Mouse (Mus musculus): ENCODE data around the gene Rimklb. TPM values are rescaled to one million over a fixed set of nuclear protein-coding genes. Genes with fewer than 3 reads are reported as not detected.
"Not testable (repeated sequence)": the region's sequence is repeated elsewhere in the genome, so short reads cannot be mapped to it uniquely, and the experiment has no call there.

Gene Rimklb
- total RNA-seq, 2 experiments from 2014 or later = not detected

DNA sequence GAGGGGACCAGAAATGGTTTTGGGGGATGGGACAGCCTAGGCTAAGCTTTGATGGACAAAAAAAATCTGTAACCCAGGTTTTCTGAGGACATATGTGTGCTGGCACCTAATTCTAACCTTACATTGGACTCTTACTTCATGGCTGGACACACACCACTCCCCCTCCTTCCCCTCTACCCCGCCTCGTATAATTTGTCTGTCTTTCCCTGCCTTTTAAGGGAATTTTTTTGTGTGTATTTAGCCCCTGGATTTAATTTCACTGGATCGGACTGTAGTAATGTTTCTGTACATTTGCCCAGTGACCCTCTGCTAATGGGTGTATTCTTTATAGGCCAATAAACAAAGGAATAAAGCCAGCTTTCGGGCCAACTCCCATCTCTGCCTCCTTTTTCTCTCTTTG lies 6.5 kb upstream of the Rimklb start:
- no peak for ATAC-seq (ENCODE audit: poor library complexity, severe bottlenecking)

- 0 out of 2 replicates have a peak, but pooled peaks have one; percentile 39 for ATAC-seq (ENCODE audit: poor library complexity, severe bottlenecking)
Measured at GRCm38 (mm10) chr6:122496501-122496900, 2.1 kb downstream of the Rimklb start.

DNA sequence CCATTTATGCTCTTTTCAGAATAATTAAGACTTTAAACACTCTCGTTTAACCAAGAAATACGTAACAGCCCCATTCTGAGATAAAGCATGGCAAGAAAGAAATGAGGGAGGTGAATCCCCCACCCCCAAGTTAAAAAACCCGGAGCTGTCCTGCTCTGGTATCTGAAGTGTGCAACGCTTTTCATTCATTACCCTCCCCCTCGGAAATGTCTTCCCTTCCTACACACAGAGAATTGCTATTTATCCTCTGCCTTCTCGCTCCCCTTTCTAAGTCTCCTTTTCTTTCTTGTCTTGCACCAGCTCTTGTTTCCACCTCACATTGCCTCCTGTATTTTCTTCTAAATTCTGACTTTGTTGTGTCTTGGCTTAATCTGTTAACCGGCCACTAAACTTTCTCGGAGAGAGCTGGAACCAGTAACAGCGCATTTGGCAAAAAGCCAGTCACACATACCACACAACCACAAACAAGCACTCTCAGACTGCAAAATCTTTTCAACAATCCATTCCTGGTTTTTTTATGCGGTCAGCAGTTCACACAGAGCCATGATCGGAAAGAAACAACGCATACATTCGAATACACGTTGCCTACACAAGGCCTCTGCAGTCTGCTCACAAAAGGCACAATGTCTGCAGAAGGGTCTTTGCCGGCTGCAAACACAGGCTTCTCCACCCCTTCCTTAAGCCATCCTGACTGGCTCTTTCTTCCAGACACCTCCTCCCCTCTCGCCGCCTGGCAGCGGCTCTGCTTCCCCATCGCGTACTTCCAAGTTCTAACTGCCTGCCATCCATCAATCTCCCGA lies 3.3 kb downstream of the Rimklb start:
- no peak for ATAC-seq (ENCODE audit: poor library complexity, severe bottlenecking)

DNA sequence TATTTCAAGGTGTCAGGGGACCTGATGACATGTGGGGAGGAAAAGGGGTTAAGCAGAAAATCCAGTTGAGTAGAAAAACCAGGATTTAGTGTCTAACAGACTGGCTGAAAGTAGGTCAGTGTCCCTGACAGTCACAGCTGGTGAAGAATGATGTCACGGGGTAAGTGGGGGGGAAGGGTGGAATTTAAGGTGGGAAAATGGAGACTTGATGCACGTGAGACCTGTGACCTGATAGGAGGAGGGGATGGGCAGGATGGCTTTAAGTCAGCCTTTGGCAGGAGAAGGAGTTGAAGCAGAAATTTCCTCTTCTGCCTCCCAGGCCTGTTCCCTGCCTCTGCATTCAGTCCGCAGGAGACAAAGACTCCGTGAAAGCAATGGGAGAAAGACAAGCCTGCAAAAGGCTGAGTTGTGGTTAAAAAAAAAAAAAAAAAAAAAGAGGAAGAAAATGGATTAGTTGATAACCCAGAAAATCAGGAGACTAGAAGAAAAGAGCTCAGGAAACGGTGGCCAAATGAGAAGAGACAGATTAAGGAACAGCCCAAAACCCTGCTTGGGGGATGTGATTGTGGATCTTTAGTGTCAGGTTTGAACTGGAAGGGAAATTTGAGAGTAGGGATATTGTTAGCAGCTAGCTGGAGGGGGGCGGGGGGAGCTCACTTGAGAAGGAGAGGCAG lies 4.6 kb downstream of the Rimklb start:
- ATAC-seq (ENCODE audit: poor library complexity, severe bottlenecking) = no peak

GRCm38 (mm10) chr6:122492479-122492878 lies 6.1 kb downstream of the Rimklb start:
- ATAC-seq (ENCODE audit: poor library complexity, severe bottlenecking) = no peak

GRCm38 (mm10) chr6:122491557-122491956 lies 7.0 kb downstream of the Rimklb start:
- peak; percentile 72 for ATAC-seq (ENCODE audit: poor library complexity, severe bottlenecking)

DNA sequence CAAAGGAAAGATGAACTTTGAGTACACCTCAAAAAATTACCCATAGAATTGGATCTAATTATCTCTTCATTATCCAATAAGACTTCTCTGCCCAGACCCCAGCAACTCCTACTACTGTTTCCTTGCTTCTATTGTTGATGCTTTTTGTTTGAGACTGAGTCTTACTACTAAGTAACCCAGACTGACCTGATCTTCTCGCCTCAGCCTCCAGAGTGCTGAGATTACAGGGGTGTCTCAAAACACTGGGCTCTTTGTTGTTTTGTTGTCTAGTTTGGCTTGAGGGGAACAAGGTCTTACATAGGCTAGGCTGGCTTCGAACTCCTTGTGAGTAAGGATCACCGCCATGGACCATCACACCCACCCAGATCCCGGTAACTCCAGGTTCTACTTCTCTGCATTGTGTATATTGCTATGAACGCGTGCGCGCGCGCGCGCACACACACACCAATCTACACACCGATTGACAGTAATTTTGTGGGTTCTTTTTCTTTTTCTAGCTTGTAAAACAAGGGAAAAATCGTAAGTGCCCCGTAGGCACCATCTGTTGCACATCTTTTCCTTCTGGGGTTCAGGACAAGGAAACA lies 7.5 kb downstream of the Rimklb start:
- no peak for ATAC-seq (ENCODE audit: poor library complexity, severe bottlenecking)

DNA sequence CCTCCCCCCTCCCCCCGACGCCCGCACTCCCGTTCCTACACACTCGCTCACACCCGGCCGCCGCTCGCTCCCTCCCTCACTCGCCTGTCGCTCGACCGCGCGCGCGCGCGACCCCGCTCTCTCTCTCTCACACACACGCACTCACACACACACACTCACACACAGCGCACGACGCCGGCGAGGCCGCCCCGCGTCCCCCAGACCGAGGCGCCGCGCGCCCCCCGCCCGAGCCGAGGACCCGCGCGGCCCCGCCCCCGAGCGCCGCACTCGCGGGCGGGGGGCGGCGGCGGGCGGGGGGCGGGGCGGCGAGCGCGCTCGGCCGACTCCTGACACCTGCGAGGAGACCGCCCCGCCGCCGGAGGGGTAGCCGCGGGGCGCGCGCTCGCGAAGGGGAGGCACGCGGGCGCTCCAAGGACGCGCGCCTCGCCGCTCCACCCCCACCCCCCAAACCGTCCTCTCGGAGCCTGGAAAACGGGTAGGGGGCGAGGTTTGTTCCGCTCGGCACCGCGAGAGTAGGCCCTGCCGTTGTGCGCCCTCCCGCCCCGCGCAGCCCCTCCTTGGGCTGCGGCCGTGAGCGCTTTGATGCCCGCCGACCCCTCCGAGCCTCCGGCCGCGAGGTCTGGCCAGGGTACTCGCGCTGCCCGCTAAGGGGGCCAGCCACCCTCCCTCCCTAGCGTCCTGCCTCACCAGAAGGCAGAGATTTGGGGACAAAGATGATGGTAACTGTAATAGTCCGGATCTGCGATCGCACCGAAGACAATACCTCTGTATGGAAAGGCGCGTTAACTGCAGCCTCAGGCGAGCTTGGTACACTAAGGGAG lies 12.1 kb downstream of the Rimklb start:
- ATAC-seq (ENCODE audit: poor library complexity, severe bottlenecking) = peak; percentile 57; the same call in 1 of the 2 replicates

DNA sequence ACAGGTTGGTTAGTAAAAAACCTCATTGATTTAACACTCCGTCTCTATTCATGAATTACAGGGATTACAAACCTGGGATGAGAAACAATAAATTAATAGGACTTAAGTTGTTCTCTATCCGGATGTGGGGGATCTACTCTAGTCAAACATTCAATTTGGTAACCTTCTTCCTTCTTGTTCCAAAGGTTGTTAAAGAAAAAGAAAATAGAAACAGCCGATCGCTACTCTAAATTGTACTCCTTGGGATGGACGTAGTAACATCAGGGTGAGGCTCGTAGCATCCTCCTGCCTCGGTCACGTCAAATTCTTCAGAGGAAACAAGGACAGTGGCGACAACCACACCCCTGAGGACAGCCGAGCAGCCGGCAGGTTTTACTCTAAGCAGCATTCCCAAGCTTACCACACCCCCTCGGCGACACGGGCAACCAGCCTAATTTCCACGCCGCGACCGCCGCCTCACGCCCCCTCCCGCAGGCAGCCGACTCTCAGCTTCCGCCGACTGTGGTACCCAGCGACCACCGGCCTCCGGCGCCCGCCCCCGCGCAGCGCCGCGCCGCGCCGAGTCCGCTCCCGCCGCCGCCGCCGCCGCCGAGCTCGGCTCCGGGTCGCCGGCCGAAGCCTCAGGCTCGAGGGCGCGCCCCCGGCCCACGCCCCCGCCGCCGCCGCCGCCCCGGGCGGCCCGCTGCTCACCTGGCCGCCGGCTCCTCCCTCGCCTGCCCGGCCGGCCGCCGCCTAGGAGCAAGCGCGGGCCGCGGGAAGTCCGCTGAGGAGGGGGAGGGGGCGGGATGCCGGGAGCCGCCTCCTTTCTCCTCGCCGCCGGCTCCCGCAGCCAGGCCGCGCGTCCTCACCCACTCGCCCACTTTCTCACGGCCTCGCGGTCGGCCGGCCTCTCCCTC lies 12.9 kb downstream of the Rimklb start:
- no peak; the same call in 1 of the 2 replicates for ATAC-seq (ENCODE audit: poor library complexity, severe bottlenecking)

DNA sequence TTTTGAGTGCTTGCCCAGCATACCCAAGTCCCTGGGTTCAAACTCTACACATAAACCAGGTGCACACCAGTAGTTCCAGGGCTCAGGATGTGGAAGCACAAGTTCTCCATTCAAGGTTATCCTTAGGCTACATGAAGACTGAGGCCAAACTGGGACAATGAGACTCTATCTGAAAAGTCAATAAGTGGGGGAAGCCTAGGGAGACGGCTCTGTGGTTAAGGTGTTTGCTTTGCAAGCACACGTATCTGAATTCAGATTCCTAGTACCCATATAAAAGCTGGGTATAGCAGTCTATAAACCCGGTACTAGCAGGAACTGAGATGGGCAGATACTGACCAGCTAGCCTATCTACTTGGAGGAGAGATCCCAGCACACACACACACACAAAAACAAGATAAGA lies 20.5 kb downstream of the Rimklb start:
- ATAC-seq (ENCODE audit: poor library complexity, severe bottlenecking) = no peak

GRCm38 (mm10) chr6:122471461-122471860 lies 27.1 kb downstream of the Rimklb start:
- ATAC-seq (ENCODE audit: poor library complexity, severe bottlenecking) = not testable (repeated sequence)

- no peak for ATAC-seq (ENCODE audit: poor library complexity, severe bottlenecking)
Measured at GRCm38 (mm10) chr6:122470240-122470639, 28.3 kb downstream of the Rimklb start.

- ATAC-seq (ENCODE audit: poor library complexity, severe bottlenecking) = no peak
Measured at GRCm38 (mm10) chr6:122469030-122469640, 29.4 kb downstream of the Rimklb start.

GRCm38 (mm10) chr6:122466092-122466713 lies 32.4 kb downstream of the Rimklb start:
- ATAC-seq (ENCODE audit: poor library complexity, severe bottlenecking) = no peak

DNA sequence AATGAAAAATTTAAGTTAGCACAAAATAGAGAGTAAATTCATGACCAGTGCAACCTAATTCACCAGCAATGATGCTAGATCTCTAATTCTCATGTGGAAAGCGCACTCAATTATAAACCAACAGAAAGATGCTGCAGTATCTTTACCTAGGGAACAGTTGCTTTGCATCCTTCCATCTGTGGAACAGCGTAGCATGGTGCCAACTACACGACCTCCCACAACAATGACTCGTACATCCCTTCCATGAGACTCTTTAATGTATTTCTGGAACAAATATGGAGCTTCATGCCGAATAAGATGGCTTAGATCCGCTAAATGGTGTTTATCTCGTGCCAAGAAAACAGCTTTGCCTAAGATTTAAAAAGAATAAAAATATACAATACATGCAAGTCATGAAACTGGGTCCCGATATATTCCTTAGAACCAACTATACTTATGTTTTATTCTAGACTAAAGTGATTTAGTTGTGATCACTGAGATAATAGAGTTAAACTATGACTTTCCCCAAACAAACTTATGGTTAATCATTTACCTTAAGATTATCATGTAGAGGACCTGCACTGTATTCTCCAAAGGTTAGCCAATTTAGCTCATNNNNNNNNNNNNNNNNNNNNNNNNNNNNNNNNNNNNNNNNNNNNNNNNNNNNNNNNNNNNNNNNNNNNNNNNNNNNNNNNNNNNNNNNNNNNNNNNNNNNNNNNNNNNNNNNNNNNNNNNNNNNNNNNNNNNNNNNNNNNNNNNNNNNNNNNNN lies 39.4 kb downstream of the Rimklb start:
- ATAC-seq (ENCODE audit: poor library complexity, severe bottlenecking) = no peak

GRCm38 (mm10) chr6:122447848-122448247 lies 50.7 kb downstream of the Rimklb start:
- ATAC-seq (ENCODE audit: poor library complexity, severe bottlenecking) = no peak

- no peak for ATAC-seq (ENCODE audit: poor library complexity, severe bottlenecking)
Measured at GRCm38 (mm10) chr6:122445215-122445614, 53.3 kb downstream of the Rimklb start.

GRCm38 (mm10) chr6:122440632-122441226 lies 57.8 kb downstream of the Rimklb start:
- no peak for ATAC-seq (ENCODE audit: poor library complexity, severe bottlenecking)
